Mouse (Mus musculus): ENCODE data around the gene Gm20388. TPM values are rescaled to one million over a fixed set of nuclear protein-coding genes. Genes with fewer than 3 reads are reported as not detected.

Gm20388 gene
- total RNA-seq, 2 experiments from 2014 or later, result 12.7 TPM; not detected in 1

GRCm38 (mm10) chr8:120860423-120861126 lies 949.9 kb downstream of the Gm20388 start:
- DNase-seq, result no peak

- DNase-seq, result no peak
Measured at GRCm38 (mm10) chr8:120863683-120864082, 953.0 kb downstream of the Gm20388 start.

GRCm38 (mm10) chr8:120867386-120867785 lies 956.7 kb downstream of the Gm20388 start:
- no peak for DNase-seq

GRCm38 (mm10) chr8:120872661-120873060 lies 962.0 kb downstream of the Gm20388 start:
- no peak for DNase-seq

GRCm38 (mm10) chr8:120876010-120876918 lies 965.6 kb downstream of the Gm20388 start:
- DNase-seq, result no peak

- no peak for DNase-seq
Measured at GRCm38 (mm10) chr8:120877005-120877404, 966.4 kb downstream of the Gm20388 start.

- DNase-seq, result no peak
Measured at GRCm38 (mm10) chr8:120879928-120880327, 969.3 kb downstream of the Gm20388 start.

GRCm38 (mm10) chr8:120881634-120882033 lies 971.0 kb downstream of the Gm20388 start:
- DNase-seq, result no peak

- no peak for DNase-seq
Measured at GRCm38 (mm10) chr8:120882657-120883056, 972.0 kb downstream of the Gm20388 start.

- DNase-seq, result no peak
Measured at GRCm38 (mm10) chr8:120883369-120883768, 972.7 kb downstream of the Gm20388 start.

- no peak for DNase-seq
Measured at GRCm38 (mm10) chr8:120883853-120884252, 973.2 kb downstream of the Gm20388 start.

GRCm38 (mm10) chr8:120884881-120885280 lies 974.2 kb downstream of the Gm20388 start:
- DNase-seq, result no peak

GRCm38 (mm10) chr8:120887254-120887653 lies 976.6 kb downstream of the Gm20388 start:
- DNase-seq, result no peak

- DNase-seq, result no peak
Measured at GRCm38 (mm10) chr8:120888005-120888404, 977.4 kb downstream of the Gm20388 start.

GRCm38 (mm10) chr8:120889189-120889588 lies 978.5 kb downstream of the Gm20388 start:
- no peak for DNase-seq

GRCm38 (mm10) chr8:120890068-120890467 lies 979.4 kb downstream of the Gm20388 start:
- DNase-seq, result no peak

GRCm38 (mm10) chr8:120895009-120895408 lies 984.4 kb downstream of the Gm20388 start:
- no peak for DNase-seq

GRCm38 (mm10) chr8:120895600-120895999 lies 985.0 kb downstream of the Gm20388 start:
- DNase-seq, result no peak

GRCm38 (mm10) chr8:120896203-120896602 lies 985.6 kb downstream of the Gm20388 start:
- DNase-seq, result no peak

GRCm38 (mm10) chr8:120898008-120898407 lies 987.4 kb downstream of the Gm20388 start:
- no peak for DNase-seq

GRCm38 (mm10) chr8:120898828-120899407 lies 988.3 kb downstream of the Gm20388 start:
- DNase-seq, result no peak

GRCm38 (mm10) chr8:120902346-120902745 lies 991.7 kb downstream of the Gm20388 start:
- DNase-seq, result no peak

- no peak for DNase-seq
Measured at GRCm38 (mm10) chr8:120907671-120908070, 997.0 kb downstream of the Gm20388 start.
